Mouse (Mus musculus): ENCODE data around the gene Cers5. TPM values are rescaled to one million over a fixed set of nuclear protein-coding genes. Genes with fewer than 3 reads are reported as not detected.
"Not testable (repeated sequence)": the region's sequence is repeated elsewhere in the genome, so short reads cannot be mapped to it uniquely, and the experiment has no call there.

Cers5 gene
- 1 to 10 TPM; 4.9 to 5.9 TPM for total RNA-seq (2021)
- long read RNA-seq, experiment 1, partial matches to known transcripts = 1 of 17 reads
- long read RNA-seq, experiment 1, other reads (novel, unspliced or antisense) = 12 of 17 reads
- long read RNA-seq, experiment 2, partial matches to known transcripts = 1 of 13 reads
- long read RNA-seq, experiment 2, other reads (novel, unspliced or antisense) = 10 of 13 reads

- DNase-seq = not testable (repeated sequence)
Observed at GRCm38 (mm10) chr15:99772881-99772924, at the start of gene Cers5. Gene Cers5 (minus strand): TSS chr15:99772885.

GRCm38 (mm10) chr15:99819621-99820279 is 47.1 kb upstream of the Cers5 start:
- DNase-seq = peak; percentile 43 to 56
- intact Hi-C loops (cut with DNase I) = loop anchor here (1.0 kb wide), 1 partner anchor 17 kb away; no protein-coding TSS in a partner anchor

More at GRCm38 (mm10) chr15:99772881-99772924, at the start of gene Cers5:
- intact Hi-C loops (cut with DNase I) = loop anchor here (10.0 kb wide), 1 partner anchor 178 kb away; the partner anchor contains the start of gene Aqp5

GRCm38 (mm10) chr15:99819109-99819440 is 46.4 kb upstream of the Cers5 start:
- intact Hi-C loops (cut with DNase I) = no loop called here
- no peak for DNase-seq

GRCm38 (mm10) chr15:99818321-99819108 is 45.8 kb upstream of the Cers5 start:
- intact Hi-C loops (cut with DNase I) = no loop called here
- DNase-seq = peak in 1 of 2 experiments; percentile 41

GRCm38 (mm10) chr15:99817343-99818235 is 44.9 kb upstream of the Cers5 start:
- DNase-seq = no peak
- intact Hi-C loops (cut with DNase I) = no loop called here

GRCm38 (mm10) chr15:99815999-99816398 is 43.3 kb upstream of the Cers5 start:
- DNase-seq = no peak
- intact Hi-C loops (cut with DNase I) = no loop called here

GRCm38 (mm10) chr15:99814554-99815260 is 42.0 kb upstream of the Cers5 start:
- DNase-seq = peak; percentile 33 to 44
- intact Hi-C loops (cut with DNase I) = no loop called here

- no peak for DNase-seq
- intact Hi-C loops (cut with DNase I) = no loop called here
Observed at GRCm38 (mm10) chr15:99813639-99814038, 41.0 kb upstream of the Cers5 start.

GRCm38 (mm10) chr15:99812097-99812496 is 39.4 kb upstream of the Cers5 start:
- no peak for DNase-seq
- intact Hi-C loops (cut with DNase I) = no loop called here

- DNase-seq = no peak
- intact Hi-C loops (cut with DNase I) = no loop called here
Observed at GRCm38 (mm10) chr15:99807776-99808735, 35.4 kb upstream of the Cers5 start.

GRCm38 (mm10) chr15:99806171-99806570 is 33.5 kb upstream of the Cers5 start:
- DNase-seq = no peak
- intact Hi-C loops (cut with DNase I) = no loop called here

- intact Hi-C loops (cut with DNase I) = no loop called here
- DNase-seq = no peak
Observed at GRCm38 (mm10) chr15:99805673-99806072, 33.0 kb upstream of the Cers5 start.

GRCm38 (mm10) chr15:99803186-99803644 is 30.5 kb upstream of the Cers5 start:
- intact Hi-C loops (cut with DNase I) = no loop called here

GRCm38 (mm10) chr15:99801885-99802572 is 29.3 kb upstream of the Cers5 start:
- intact Hi-C loops (cut with DNase I) = loop anchor here (1.0 kb wide), 1 partner anchor 18 kb away; no protein-coding TSS in a partner anchor
- DNase-seq = no peak

More at GRCm38 (mm10) chr15:99803186-99803644, 30.5 kb upstream of the Cers5 start:
- DNase-seq = no peak

- DNase-seq = no peak
- intact Hi-C loops (cut with DNase I) = no loop called here
Observed at GRCm38 (mm10) chr15:99799706-99800105, 27.0 kb upstream of the Cers5 start.

- no peak for DNase-seq
- intact Hi-C loops (cut with DNase I) = no loop called here
Observed at GRCm38 (mm10) chr15:99797898-99798297, 25.2 kb upstream of the Cers5 start.

- no peak for DNase-seq
Observed at GRCm38 (mm10) chr15:99796735-99797134, 24.1 kb upstream of the Cers5 start.

GRCm38 (mm10) chr15:99796066-99796465 is 23.4 kb upstream of the Cers5 start:
- DNase-seq = no peak
- intact Hi-C loops (cut with DNase I) = no loop called here

More at GRCm38 (mm10) chr15:99796735-99797134, 24.1 kb upstream of the Cers5 start:
- intact Hi-C loops (cut with DNase I) = no loop called here

Data from gastrocnemius, postnatal 36 days (tissue).